Mouse (Mus musculus): ENCODE results near the gene Gm45062.
"Not testable (repeated sequence)": the region's sequence is repeated elsewhere in the genome, so short reads cannot be mapped to it uniquely, and the experiment has no call there.

The Gm45062 gene

GRCm38 (mm10) chr6:8509551-8509950, 250.3 kb downstream of the Gm45062 start, which contains the start of gene Glcci1:
Gene Glcci1 (plus strand): TSS chr6:8509600.
- peak; percentile 32 for DNase-seq (ENCODE audit: low read depth)

GRCm38 (mm10) chr6:8509961-8510863, 251.0 kb downstream of the Gm45062 start:
- peak; percentile 52 for DNase-seq (ENCODE audit: low read depth)

- peak; percentile 38 for DNase-seq (ENCODE audit: low read depth)
Observed at GRCm38 (mm10) chr6:8510864-8511428, 251.7 kb downstream of the Gm45062 start.

GRCm38 (mm10) chr6:8511447-8511846, 252.2 kb downstream of the Gm45062 start:
- DNase-seq (ENCODE audit: low read depth), result no peak

- DNase-seq (ENCODE audit: low read depth), result peak; percentile 21
Observed at GRCm38 (mm10) chr6:8512416-8512815, 253.2 kb downstream of the Gm45062 start.

GRCm38 (mm10) chr6:8519687-8520086, 260.4 kb downstream of the Gm45062 start:
- DNase-seq (ENCODE audit: low read depth), result no peak

- DNase-seq (ENCODE audit: low read depth), result no peak
Observed at GRCm38 (mm10) chr6:8521231-8521630, 262.0 kb downstream of the Gm45062 start.

- DNase-seq (ENCODE audit: low read depth), result peak; percentile 57
Observed at GRCm38 (mm10) chr6:8524717-8525116, 265.5 kb downstream of the Gm45062 start.

- peak; percentile 59 for DNase-seq (ENCODE audit: low read depth)
Observed at GRCm38 (mm10) chr6:8531104-8531894, 272.0 kb downstream of the Gm45062 start.

- DNase-seq (ENCODE audit: low read depth), result peak; percentile 36
Observed at GRCm38 (mm10) chr6:8536944-8537343, 277.7 kb downstream of the Gm45062 start.

GRCm38 (mm10) chr6:8541531-8541930, 282.3 kb downstream of the Gm45062 start:
- not testable (repeated sequence) for DNase-seq (ENCODE audit: low read depth)

GRCm38 (mm10) chr6:8544822-8545221, 285.6 kb downstream of the Gm45062 start:
- no peak for DNase-seq (ENCODE audit: low read depth)

GRCm38 (mm10) chr6:8545780-8546179, 286.5 kb downstream of the Gm45062 start:
- DNase-seq (ENCODE audit: low read depth), result no peak

GRCm38 (mm10) chr6:8551155-8551554, 291.9 kb downstream of the Gm45062 start:
- DNase-seq (ENCODE audit: low read depth), result no peak

- DNase-seq (ENCODE audit: low read depth), result no peak
Observed at GRCm38 (mm10) chr6:8556849-8557571, 297.8 kb downstream of the Gm45062 start.

GRCm38 (mm10) chr6:8560682-8561081, 301.4 kb downstream of the Gm45062 start:
- DNase-seq (ENCODE audit: low read depth), result no peak

- DNase-seq (ENCODE audit: low read depth), result no peak
Observed at GRCm38 (mm10) chr6:8582377-8582776, 323.1 kb downstream of the Gm45062 start.

- peak; percentile 51 for DNase-seq (ENCODE audit: low read depth)
Observed at GRCm38 (mm10) chr6:8583892-8584291, 324.6 kb downstream of the Gm45062 start.

GRCm38 (mm10) chr6:8591665-8592064, 332.4 kb downstream of the Gm45062 start:
- DNase-seq (ENCODE audit: low read depth), result no peak

- no peak for DNase-seq (ENCODE audit: low read depth)
Observed at GRCm38 (mm10) chr6:8617369-8617768, 358.1 kb downstream of the Gm45062 start.

GRCm38 (mm10) chr6:8619582-8620350, 360.5 kb downstream of the Gm45062 start:
- DNase-seq (ENCODE audit: low read depth), result no peak
